Mouse (Mus musculus) right cerebral cortex, postnatal 4 days (tissue): ENCODE measurements around the gene Gm9758.
"Not testable (repeated sequence)": the region's sequence is repeated elsewhere in the genome, so short reads cannot be mapped to it uniquely, and the experiment has no call there.

Experiments
- DNase-seq: peaks from one replicate; pipeline ENCODE4 v3.0.0-alpha.2; 2022

Gm9758 gene

DNA sequence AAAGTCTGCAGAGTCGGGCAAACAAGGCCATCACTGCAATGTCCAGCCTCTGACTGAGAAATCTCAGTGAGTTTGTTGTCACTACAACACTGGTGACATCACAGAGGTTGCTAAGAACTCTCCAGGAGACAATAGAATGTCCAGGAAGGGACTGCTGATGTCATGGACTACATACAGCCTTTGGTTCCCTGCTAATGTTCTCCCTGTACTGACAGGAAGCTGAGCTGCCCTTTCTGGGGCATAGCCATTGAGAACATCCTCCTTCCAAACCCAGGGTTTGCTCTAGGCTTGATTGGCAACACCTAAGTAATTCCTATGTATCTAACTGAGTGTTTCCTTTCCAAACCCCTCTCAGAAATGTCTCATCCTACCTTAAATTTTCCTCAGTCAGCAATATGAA, at the start of gene Gm9758:
TSS of gene Gm9758 (minus strand) at position 101 of the 400 bp plus-strand sequence.
- DNase-seq, result not testable (repeated sequence)

DNA sequence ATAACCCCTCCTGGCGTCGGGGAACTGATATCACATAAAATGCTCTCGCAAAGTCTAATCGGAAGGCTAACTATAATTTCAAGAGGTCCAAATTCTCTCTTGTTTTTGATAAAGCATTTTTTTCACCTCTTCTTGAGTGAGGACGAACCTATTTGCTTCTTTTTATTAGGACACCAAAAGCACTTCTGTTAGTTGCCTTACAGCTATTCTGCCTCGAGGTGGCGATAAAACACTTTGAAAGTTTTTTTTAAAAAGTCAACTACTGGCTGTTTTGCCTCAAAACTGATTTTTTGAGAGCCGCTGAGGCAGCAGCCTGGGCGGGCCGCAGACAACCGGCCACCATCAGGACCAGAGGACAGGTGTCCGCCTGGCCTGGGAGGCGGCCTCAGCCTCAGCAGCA, 49.1 kb upstream of the Gm9758 start:
- DNase-seq, result not testable (repeated sequence)

DNA sequence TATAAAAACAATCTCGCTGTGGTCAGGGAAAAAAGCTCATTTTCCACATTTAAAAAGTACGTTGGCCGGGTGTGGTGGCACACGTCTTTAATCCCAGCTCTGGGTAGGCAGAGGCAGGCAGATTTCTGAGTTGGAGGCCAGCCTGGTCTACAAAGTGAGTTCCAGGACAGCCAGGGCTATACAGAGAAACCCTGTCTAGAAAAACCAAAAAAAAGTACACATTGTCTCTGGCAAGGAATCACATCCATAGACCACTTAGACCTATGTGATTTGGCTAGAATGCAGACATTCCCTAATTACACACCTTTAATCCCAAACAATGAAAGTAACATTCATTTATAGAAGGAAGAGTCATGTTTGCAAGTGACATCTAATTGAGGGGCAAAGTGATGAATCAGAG, 46.8 kb upstream of the Gm9758 start:
- DNase-seq, result not testable (repeated sequence)

DNA sequence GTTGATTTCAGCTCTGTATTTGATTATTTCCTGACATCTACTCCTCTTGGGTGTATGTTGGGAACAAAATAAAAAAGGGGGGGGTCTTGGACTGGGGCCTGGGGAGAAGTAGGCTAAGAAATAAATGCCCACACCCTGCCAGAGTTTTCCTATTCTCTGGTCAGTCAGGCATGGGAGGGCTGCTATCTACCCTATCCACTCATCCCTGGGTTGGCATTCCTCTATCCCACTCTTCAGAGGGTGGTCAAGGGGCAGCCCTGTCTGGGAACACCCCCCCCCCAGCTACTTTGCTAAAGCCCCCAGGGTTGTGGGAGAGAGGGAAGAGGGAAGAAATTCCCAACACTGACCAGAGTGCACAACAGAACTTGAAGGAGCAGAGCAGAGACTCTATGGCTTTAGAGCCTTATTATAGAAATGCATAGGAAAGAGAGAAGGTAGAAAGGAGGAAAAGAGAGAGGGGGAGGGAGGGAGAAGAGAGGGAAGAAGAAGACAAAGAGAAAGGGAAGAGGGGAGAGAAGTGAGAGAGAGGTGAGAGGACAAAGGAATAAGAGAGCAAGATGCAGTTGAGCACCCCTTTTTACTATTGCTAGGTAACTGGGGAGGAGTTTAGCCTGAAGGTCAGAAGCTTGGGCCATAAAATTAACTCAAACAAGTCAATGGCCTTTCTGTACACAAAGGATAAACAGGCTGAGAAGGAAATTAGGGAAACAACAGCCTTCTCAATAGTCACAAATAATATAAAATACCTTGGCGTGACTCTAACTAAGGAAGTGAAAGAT, 41.4 kb upstream of the Gm9758 start:
- not testable (repeated sequence) for DNase-seq

DNA sequence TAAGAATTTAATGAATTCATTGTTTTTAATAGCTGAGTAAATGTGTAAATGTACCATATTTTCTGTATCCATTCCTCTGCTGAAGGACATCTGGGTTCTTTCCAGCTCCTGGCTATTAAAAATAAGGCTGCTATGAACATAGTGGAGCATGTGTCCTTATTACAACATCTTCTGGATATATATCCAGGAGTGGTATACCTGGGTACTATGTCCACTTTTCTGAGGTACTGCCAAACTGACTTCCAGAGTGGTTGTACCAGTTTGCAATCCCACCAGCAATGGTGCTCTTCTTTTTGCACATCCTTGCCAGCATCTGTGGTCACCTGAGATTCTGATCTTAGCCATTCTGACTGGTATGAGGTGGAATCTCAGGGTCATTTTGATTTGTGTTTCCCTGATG, 38.9 kb upstream of the Gm9758 start:
- DNase-seq, result not testable (repeated sequence)

DNA sequence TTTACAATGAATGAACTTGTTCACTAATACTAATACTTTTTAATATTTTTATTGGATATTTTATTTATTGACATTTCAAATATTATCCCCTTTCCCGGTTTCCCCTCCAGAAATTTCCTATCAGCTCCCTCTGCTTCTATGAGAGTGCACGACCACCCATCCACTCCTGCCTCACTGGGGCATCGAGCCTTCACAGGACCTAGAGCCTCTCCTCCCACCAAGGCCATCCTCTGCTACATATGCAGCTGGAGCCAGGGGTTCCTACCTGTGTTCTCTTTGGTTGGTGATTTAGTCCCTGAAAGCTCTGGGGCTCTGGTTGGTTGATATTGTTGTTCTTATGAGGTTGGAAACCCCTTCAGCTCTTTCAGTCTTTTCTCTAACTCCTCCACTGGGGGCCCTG, 38.0 kb upstream of the Gm9758 start:
- not testable (repeated sequence) for DNase-seq

DNA sequence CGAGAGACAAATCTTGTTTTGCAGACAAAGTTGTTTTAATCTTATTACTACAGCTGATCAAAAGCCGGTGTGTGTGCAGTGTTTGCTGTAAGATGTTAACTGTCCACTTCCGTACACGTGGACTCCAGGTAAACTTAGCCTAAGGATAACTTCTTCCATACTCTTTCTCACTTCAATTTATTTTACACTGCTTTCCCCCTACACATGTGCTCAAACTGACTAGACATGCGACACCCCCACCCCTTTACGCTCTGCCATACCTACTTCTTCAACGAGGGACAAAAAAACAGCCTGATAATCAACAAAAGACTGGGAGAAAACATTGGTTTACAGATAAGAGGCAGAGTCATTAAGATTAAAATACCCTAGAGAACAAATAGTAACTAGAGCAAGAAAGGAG, 37.1 kb upstream of the Gm9758 start:
- DNase-seq, result not testable (repeated sequence)

DNA sequence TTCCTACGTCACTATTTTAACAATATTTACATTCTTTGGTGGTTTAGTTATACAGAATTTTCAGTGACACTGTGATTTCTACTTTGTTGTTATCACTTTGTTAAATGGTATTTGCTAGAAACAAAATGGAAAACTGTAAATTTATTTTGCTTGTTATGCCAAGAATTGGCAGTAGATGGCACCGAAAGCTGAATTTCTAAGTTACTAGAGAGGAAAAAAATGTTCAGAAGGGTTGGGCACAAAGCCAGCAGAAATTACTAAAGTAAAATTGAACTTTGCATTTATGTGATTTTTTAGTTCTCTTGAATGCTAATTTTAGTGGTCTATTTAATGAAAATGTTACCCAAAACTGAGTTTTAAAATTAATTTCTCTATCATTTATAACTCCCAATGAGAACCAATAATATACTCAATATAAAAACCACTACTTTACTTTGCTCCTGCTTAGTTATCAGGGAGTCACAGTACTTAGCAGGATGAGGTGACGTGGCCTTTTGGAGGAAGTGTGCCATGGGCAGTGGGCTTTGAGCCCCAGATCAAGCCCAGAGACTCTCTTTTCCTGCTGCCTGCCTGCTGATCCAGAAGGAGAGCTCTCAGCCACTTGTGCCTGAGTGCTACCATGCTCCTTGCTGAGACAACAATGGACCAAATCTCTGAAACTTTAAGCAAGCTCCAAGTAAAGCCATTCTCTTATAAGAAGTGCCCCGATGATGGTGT, 32.9 kb upstream of the Gm9758 start:
- DNase-seq, result peak; percentile 7

DNA sequence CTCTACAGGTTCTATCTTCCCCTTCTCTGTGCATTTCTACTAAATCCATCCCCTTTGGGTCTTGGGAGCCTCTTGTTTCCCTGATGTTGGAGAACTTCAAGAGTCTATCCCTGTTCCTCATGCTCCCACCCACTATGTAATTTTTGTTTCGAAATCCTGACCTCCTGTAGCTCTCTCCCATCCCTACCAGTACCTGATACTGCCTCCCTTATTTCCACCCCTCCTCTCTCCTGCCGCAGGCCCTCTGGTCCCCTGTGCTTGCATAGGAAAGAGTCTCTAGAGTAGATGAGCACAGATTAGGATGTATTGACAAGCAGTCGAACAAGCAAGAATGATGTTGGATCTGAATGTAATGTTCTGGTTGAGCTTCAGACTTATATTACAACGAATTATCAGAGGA, 30.8 kb upstream of the Gm9758 start:
- DNase-seq, result not testable (repeated sequence)

DNA sequence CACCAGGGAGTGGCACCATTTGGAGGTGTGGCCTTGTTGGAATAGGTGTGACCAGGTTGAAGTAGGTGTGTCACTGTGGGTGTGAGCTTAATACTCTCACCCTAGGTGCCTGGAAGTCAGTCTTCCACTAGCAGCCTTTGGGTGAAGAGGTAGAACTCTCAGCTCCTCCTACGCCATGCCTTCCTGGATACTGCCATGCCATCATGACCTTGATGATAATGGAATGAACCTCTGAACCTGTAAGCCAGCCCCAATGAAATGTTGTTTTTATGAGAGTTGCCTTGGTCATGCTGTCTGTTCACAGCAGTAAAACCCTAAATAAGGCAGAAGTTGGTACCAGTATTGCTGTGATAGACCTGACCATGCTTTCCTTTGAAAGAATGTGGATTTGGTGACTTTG, 26.3 kb upstream of the Gm9758 start:
- DNase-seq, result not testable (repeated sequence)

DNA sequence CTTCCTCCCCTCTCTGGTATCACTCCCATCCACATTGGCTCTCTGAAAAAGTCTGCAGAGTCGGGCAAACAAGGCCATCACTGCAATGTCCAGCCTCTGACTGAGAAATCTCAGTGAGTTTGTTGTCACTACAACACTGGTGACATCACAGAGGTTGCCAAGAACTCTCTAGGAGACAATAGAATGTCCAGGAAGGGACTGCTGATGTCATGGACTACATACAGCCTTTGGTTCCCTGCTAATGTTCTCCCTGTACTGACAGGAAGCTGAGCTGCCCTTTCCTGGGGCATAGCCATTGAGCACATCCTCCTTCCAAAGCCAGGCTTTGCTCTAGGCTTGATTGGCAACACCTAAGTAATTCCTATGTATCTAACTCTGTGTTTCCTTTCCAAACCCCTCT, 23.6 kb upstream of the Gm9758 start, which contains the start of gene Speer4e:
TSS of gene Speer4e (minus strand) at position 101 of the 400 bp plus-strand sequence.
- not testable (repeated sequence) for DNase-seq

DNA sequence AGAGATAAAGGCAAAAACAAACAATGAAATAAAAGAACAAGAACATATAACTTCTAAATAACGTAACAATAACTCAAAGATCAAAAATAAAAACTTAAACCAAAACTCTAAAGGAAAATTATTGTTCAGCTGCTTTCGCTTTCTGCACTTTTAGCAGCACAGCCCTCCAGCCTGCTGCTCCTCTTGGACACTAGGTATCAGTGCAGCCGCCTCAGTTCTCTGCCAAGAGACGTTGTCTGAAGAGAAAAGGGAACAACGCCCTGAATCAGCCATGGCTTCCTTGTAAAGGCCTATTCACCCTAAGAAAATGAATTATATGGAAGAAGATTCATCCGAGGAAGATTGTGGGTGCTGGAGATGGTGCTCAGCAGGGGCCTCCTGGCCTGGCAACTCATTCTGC, 19.0 kb upstream of the Gm9758 start:
- not testable (repeated sequence) for DNase-seq

DNA sequence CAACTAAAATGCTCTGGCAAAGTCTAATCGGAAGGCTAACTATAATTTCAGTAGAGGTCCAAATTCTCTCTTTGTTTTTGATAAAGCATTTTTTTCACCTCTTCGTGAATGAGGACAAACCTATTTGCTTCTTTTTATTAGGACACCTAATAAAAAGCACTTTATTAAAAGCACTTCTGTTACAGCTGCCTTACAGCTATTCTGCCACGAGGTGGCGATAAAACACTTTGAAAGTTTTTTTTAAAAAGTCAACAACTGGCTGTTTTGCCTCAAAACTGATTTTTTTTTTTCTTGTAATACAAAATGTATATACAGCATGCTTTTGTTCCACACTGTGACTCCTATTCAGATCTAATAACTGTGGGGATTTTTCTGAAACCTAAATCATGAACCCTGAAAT, 12.3 kb upstream of the Gm9758 start:
- DNase-seq, result not testable (repeated sequence)

DNA sequence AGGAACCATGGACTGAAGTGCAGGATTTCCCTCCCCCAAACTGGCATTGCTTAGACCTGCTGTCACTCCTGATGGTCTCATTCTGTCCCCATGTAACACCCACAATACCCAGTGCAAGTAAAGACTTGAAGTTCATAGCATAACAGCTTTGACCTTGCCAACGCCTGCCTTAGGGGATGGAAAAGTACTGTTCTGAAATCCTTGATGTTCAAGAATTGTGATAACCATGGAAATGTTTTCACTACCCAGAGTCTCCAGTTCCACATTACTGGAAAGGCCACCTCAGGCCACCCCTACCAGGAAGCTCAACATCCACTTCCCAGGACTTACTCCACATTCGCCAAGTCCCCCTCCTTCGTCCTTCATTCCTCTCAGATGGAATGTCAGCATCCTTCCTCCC, 338 bp downstream of the Gm9758 start:
- DNase-seq, result not testable (repeated sequence)

DNA sequence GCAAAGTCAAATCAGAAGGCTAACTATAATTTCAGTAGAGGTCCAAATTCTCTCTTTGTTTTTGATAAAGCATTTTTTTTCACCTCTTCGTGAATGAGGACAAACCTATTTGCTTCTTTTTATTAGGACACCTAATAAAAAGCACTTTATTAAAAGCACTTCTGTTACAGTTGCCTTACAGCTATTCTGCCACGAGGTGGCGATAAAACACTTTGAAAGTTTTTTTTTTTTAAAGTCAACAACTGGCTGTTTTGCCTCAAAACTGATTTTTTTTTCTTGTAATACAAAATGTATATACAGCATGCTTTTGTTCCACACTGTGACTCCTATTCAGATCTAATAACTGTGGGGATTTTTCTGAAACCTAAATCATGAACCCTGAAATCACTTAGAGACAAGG, 11.2 kb downstream of the Gm9758 start:
- not testable (repeated sequence) for DNase-seq

DNA sequence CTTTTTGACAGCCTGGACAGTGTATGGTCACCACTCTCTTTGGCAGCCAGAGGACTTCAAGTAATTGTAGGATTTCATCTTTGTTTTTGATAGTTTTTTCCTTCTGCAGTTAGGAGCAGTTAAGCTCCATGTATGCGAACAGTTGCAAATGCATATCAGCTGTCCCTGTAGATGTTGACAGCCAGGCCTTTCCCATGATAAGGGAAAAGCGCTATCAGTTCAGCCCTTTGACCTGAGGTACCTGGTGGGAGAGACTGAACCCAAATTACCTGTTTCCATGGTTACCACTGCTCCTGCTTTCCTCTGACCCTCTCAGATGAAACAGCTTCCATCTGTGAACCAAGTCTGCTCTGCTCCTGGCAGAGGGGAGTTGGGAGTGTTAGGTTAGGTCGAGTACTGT, 22.5 kb downstream of the Gm9758 start:
- no peak for DNase-seq

DNA sequence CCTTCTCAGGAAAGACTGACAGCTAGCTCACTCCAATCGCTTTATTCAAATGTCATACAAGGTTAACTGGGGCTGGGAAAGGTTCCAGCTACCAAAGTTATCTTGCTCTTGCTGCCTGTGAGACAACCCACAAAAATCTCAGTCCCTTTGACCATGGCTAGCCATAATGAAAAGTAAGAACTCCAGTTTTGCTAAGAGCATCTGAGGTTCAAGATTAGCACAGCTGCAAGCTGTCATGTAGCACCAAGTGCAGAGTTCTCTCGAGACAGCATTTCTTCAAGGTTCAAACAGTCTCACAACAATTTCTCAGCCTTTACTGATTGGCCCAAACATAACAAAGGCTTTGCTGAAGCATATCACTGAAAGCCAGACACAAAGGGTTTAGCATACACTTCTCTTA, 29.4 kb downstream of the Gm9758 start:
- DNase-seq, result not testable (repeated sequence)
